Mouse (Mus musculus) liver, adult 2 months (tissue): ENCODE data around the gene Tcl1b3.

ENCODE experiments used
- CTCF ChIP-seq: fragments of 200-500 bp; IDR thresholded peaks from 2 replicates; pipeline ENCODE4 v1.5.1; 2011; ENCODE audit warnings: low read depth, low read length, control low read depth
- POLR2A ChIP-seq: fragments of 200-500 bp; IDR thresholded peaks from 2 replicates; pipeline ENCODE4 v1.6.1; 2011; ENCODE audit warnings: low read length, control low read depth; ENCODE audit not compliant: insufficient read depth; ENCODE audit errors: extremely low read depth

DNA sequence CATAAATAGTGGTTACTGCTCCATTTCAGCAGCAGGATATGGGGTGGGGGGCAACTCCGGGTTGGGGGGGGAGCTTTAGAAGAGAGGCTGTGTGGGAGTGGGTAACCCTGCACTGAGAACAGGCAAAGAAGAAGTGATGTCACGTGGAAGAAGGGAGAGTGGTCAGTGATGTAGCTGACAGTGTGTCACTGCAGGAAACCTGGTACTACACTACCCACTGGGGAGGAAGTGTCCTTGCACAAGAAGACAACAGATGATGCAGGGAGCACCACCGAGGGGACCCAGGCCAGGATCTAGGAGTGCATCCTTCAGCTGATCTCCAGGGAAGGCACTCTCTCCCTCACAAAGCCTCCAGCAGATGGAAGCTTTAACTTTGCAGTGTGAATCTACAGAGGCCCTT is 24.1 kb upstream of the Tcl1b3 start:
- TF ChIP-seq POLR2A (no peak), CTCF (no peak)
